Mouse (Mus musculus) liver, embryonic 12.5 days (tissue): Measurements from ENCODE around the gene Plekhm2. TPM values are rescaled to one million over a fixed set of nuclear protein-coding genes. Genes with fewer than 3 reads are reported as not detected.

Source experiments
- ATAC-seq: fragments of 200-750 bp; cut with Nextera tagmentation; 2 replicates; pipeline ENCODE4 v1.8.0; 2017; ENCODE audit warnings: moderate number of reproducible peaks, mild to moderate bottlenecking, moderate library complexity
- H3K27ac ChIP-seq: fragments of 300-500 bp; sonication (generic); 2 replicates; pipeline ENCODE4 v1.5.1; 2016; ENCODE audit warnings: mild to moderate bottlenecking
- H3K27me3 ChIP-seq: fragments of 300-500 bp; sonication (generic); replicated peaks from 2 replicates; pipeline ENCODE4 v1.6.1; 2016; ENCODE audit warnings: mild to moderate bottlenecking, moderate library complexity
- H3K36me3 ChIP-seq: fragments of 300-500 bp; sonication (generic); 2 replicates; pipeline ENCODE4 v1.6.1; 2016; ENCODE audit warnings: mild to moderate bottlenecking, moderate library complexity
- H3K4me1 ChIP-seq: fragments of 300-500 bp; sonication (generic); 2 replicates; pipeline ENCODE4 v1.6.1; 2016
- H3K4me2 ChIP-seq: fragments of 300-500 bp; sonication (generic); 2 replicates; pipeline ENCODE4 v1.6.1; 2016; ENCODE audit warnings: mild to moderate bottlenecking, moderate library complexity
- H3K4me3 ChIP-seq: fragments of 300-500 bp; sonication (generic); 2 replicates; pipeline ENCODE4 v1.5.1; 2016; ENCODE audit warnings: mild to moderate bottlenecking, moderate library complexity
- H3K9ac ChIP-seq: fragments of 300-500 bp; sonication (generic); 2 replicates; pipeline ENCODE4 v1.6.1; 2016; ENCODE audit warnings: mild to moderate bottlenecking, moderate library complexity
- H3K9me3 ChIP-seq: fragments of 300-500 bp; sonication (generic); replicated peaks from 2 replicates; pipeline ENCODE4 v1.6.1; 2016; ENCODE audit warnings: mild to moderate bottlenecking, moderate library complexity
- WGBS: fragments of 180-500 bp; shearing (Covaris S2); methylation state at CpG from one replicate; pipeline ENCODE4 v1.1.7; 2016; ENCODE audit not compliant: insufficient replicate concordance; 5-methylcytosine and 5-hydroxymethylcytosine counted together
- polyA plus RNA-seq: library from polyadenylated mRNA; unstranded; fragments of >200 nt; fragmentation: Nextera tagmentation; extraction: Ambion mirVana; gene quantifications from 2 replicates; pipeline ENCODE4 v1.2.1, GENCODE M21; 2016

Plekhm2 gene
- polyA plus RNA-seq, 1 experiment from 2014 or later: 1.9 TPM

- no peak for ATAC-seq
- H3K27me3 ChIP-seq: peaks cover 35% of the 10 kb centered on the region
- H3K4me1 ChIP-seq: peaks cover 31% of the 10 kb centered on the region
- 69% methylated on average over 11 of the region's 11 CpGs for WGBS
- no peak overlapping the region for H3K4me2 ChIP-seq
- no peak overlapping the region for H3K9ac ChIP-seq
- H3K27ac ChIP-seq: no peak overlapping the region
- H3K9me3 ChIP-seq: 0 out of 2 replicates have a peak, but pooled peaks cover 3% of the 10 kb centered on the region
- no peak overlapping the region for H3K4me3 ChIP-seq
- no peaks in the 10 kb centered on the region for H3K36me3 ChIP-seq
Measured at GRCm38 (mm10) chr4:141576404-141576803, 88.3 kb downstream of the Plekhm2 start.

Other genes starting within 250 kb of the Plekhm2 start
- gene Clcnkb, start 248.9 kb downstream of the Plekhm2 start, polyA plus RNA-seq: not detected in 2 replicates
- 0.04 and 0.08 TPM in 2 replicates for gene Hspb7, start 244.1 kb downstream of the Plekhm2 start, polyA plus RNA-seq
- not detected in 2 replicates for gene Srarp, start 228.8 kb downstream of the Plekhm2 start, polyA plus RNA-seq
- 15.6 and 16.8 TPM in 2 replicates for gene Zbtb17, start 220.2 kb downstream of the Plekhm2 start, polyA plus RNA-seq
- gene Spen, start 126.3 kb downstream of the Plekhm2 start, polyA plus RNA-seq: 9.1 and 9.2 TPM in 2 replicates
- gene Fblim1, start 58.8 kb downstream of the Plekhm2 start, polyA plus RNA-seq: 4.0 and 5.3 TPM in 2 replicates
- gene Tmem82, start 46.3 kb downstream of the Plekhm2 start, polyA plus RNA-seq: 3.2 and 3.6 TPM in 2 replicates
- gene Slc25a34, start 41.1 kb downstream of the Plekhm2 start, polyA plus RNA-seq: not detected in 2 replicates
- gene Rsc1a1, start 20.7 kb upstream of the Plekhm2 start, polyA plus RNA-seq: 0.74 TPM in 1 of 2 replicates, not detected in the other
- 28.0 and 28.6 TPM in 2 replicates for gene Ddi2, start 58.5 kb upstream of the Plekhm2 start, polyA plus RNA-seq
- 16.0 and 16.3 TPM in 2 replicates for gene Agmat, start 81.8 kb upstream of the Plekhm2 start, polyA plus RNA-seq
- 3.1 and 3.2 TPM in 2 replicates for gene Dnajc16, start 126.0 kb upstream of the Plekhm2 start, polyA plus RNA-seq
- 13.5 and 14.5 TPM in 2 replicates for gene Casp9, start 128.7 kb upstream of the Plekhm2 start, polyA plus RNA-seq
- not detected in 2 replicates for gene Cela2a, start 161.3 kb upstream of the Plekhm2 start, polyA plus RNA-seq
- gene Ctrc, start 181.5 kb upstream of the Plekhm2 start, polyA plus RNA-seq: not detected in 2 replicates
- 75.0 and 75.6 TPM in 2 replicates for gene Efhd2, start 210.0 kb upstream of the Plekhm2 start, polyA plus RNA-seq